Mouse (Mus musculus) heart, postnatal 0 days (tissue): ENCODE measurements around the gene Efcab6.

Experiments
- CTCF ChIP-seq: IDR thresholded peaks from 2 replicates; pipeline ENCODE4 v1.5.1; 2016; ENCODE audit warnings: antibody characterized with exemption, control low read depth, low read depth
- EP300 ChIP-seq: IDR thresholded peaks from 2 replicates; pipeline ENCODE4 v1.6.1; 2016; ENCODE audit warnings: antibody characterized with exemption, low read depth

- TF ChIP-seq CTCF (no peak), EP300 (no peak)
These were observed 55.7 kb downstream of the Efcab6 start for GRCm38 (mm10) chr15:84009366-84010083.
